In the genomic region with DNA sequence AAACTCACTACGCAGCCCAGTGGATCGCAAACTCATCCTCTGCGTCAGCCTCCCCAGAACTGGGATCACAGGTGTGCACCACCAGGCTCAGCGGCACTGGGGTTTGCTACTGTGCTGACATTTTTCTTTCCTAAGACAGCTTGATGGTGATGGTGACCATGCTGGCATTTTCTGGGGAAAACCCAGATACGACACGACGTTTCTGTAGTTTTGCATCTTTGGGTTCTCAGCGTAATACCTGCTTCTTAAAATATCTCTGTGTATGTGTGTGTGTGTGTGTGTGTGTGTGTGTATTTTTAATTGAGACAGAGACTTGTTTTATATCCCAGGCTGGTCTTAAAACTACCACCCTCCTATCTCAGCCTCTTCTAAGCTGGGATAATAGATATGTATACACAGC, we compare ENCODE assay signal across 15 mouse cellular contexts. TPM values are rescaled to one million over a fixed set of nuclear protein-coding genes. Genes with fewer than 3 reads are reported as not detected.
DNase-seq lines count a peak whose midpoint lies in the region; ATAC-seq and TF ChIP-seq lines count a peak whose summit lies in the region.
"Had no signal": no experiment of that assay in that cellular context is flagged by ENCODE, and none has a peak within 500 bp of the region (broad histone marks: within the 10 kb centered on the region; RNA-seq: fewer than 3 reads in every experiment).

No protein-coding gene starts in this region.

- no peak for TF ChIP-seq CTCF in midbrain, postnatal 0 days (IDR thresholded peaks at IDR 0.05)

- 79% methylated on average over 8 of the region's 8 CpGs for WGBS in heart, embryonic 16.5 days
- 74% methylated on average over 8 of the region's 8 CpGs for WGBS in lung, embryonic 15.5 days
- WGBS in embryonic facial prominence, embryonic 12.5 days, result 82% methylated on average over 8 of the region's 8 CpGs
- 85% methylated on average over 8 of the region's 8 CpGs for WGBS in midbrain, postnatal 0 days

- no peaks in the 10 kb centered on the region for H3K9me3 ChIP-seq in heart, embryonic 16.5 days (replicated peaks; ENCODE audit: control insufficient read depth, low read length)
- H3K9me3 ChIP-seq in lung, embryonic 15.5 days, result no peaks in the 10 kb centered on the region
- H3K9me3 ChIP-seq in embryonic facial prominence, embryonic 12.5 days, result no peaks in the 10 kb centered on the region
- no peaks in the 10 kb centered on the region for H3K9me3 ChIP-seq in midbrain, postnatal 0 days (ENCODE audit: low read length)
- H3K9me3 ChIP-seq: liver, embryonic 13.5 days had no signal

- ATAC-seq in heart, embryonic 16.5 days (replicated peaks; ENCODE audit: extremely low read depth, insufficient read depth, low FRiP score), result no peak
- ATAC-seq in lung, embryonic 15.5 days (ENCODE audit: borderline replicate concordance, extremely low read depth, low FRiP score, low TSS enrichment), result no peak
- ATAC-seq in embryonic facial prominence, embryonic 12.5 days (ENCODE audit: insufficient number of reproducible peaks, insufficient read depth, low FRiP score, low TSS enrichment), result no peak
- ATAC-seq in midbrain, postnatal 0 days (ENCODE audit: low FRiP score), result no peak
- ATAC-seq: forebrain, embryonic 14.5 days had no signal

- no peak overlapping the region for H3K4me3 ChIP-seq in heart, embryonic 16.5 days (ENCODE audit: low read length)
- H3K4me3 ChIP-seq in lung, embryonic 15.5 days, result no peak overlapping the region
- H3K4me3 ChIP-seq in embryonic facial prominence, embryonic 12.5 days, result no peak overlapping the region
- no peak overlapping the region for H3K4me3 ChIP-seq in midbrain, postnatal 0 days (ENCODE audit: low read depth, low read length)
- H3K4me3 ChIP-seq: left cerebral cortex, adult 2 months; liver, embryonic 13.5 days had no signal

- no peaks in the 10 kb centered on the region for H3K4me1 ChIP-seq in heart, embryonic 16.5 days (ENCODE audit: control insufficient read depth, insufficient read depth, low read length)
- no peaks in the 10 kb centered on the region for H3K4me1 ChIP-seq in lung, embryonic 15.5 days
- peaks cover 3% of the 10 kb centered on the region; the same call in 1 of the 2 replicates for H3K4me1 ChIP-seq in embryonic facial prominence, embryonic 12.5 days
- H3K4me1 ChIP-seq in midbrain, postnatal 0 days (ENCODE audit: insufficient read depth, low read length), result no peaks in the 10 kb centered on the region
- H3K4me1 ChIP-seq: liver, embryonic 13.5 days had no signal

- no peak overlapping the region for H3K27ac ChIP-seq in heart, embryonic 16.5 days (ENCODE audit: low read length)
- H3K27ac ChIP-seq in lung, embryonic 15.5 days, result no peak overlapping the region
- no peak overlapping the region for H3K27ac ChIP-seq in embryonic facial prominence, embryonic 12.5 days
- H3K27ac ChIP-seq in midbrain, postnatal 0 days (ENCODE audit: low read depth, low read length), result no peak overlapping the region
- H3K27ac ChIP-seq: left cerebral cortex, adult 2 months; liver, embryonic 13.5 days; macrophage had no signal

- H3K9ac ChIP-seq in heart, embryonic 16.5 days (ENCODE audit: low read length), result no peak overlapping the region
- H3K9ac ChIP-seq in lung, embryonic 15.5 days, result no peak overlapping the region
- H3K9ac ChIP-seq in embryonic facial prominence, embryonic 12.5 days, result no peak overlapping the region
- no peak overlapping the region for H3K9ac ChIP-seq in midbrain, postnatal 0 days (replicated peaks; ENCODE audit: low read length, poor library complexity, severe bottlenecking)
- H3K9ac ChIP-seq: liver, embryonic 13.5 days had no signal

- H3K36me3 ChIP-seq in heart, embryonic 16.5 days (ENCODE audit: control insufficient read depth, insufficient read depth), result no peaks in the 10 kb centered on the region
- no peaks in the 10 kb centered on the region for H3K36me3 ChIP-seq in lung, embryonic 15.5 days
- no peaks in the 10 kb centered on the region for H3K36me3 ChIP-seq in embryonic facial prominence, embryonic 12.5 days
- H3K36me3 ChIP-seq in midbrain, postnatal 0 days (ENCODE audit: insufficient read depth, low read length), result no peaks in the 10 kb centered on the region
- H3K36me3 ChIP-seq: liver, embryonic 13.5 days had no signal

- DNase-seq in heart, adult 18-20 months, result no peak
- DNase-seq in lung, postnatal 10 days, result no peak
- DNase-seq in midbrain, postnatal 0 days (ENCODE audit: low spot score), result no peak
- DNase-seq in layer of hippocampus, adult 9-10 months (ENCODE audit: low spot score), result no peak
- DNase-seq in gastrocnemius, postnatal 14 days, result no peak
- DNase-seq: cerebellum, adult 11-12 months; gastrocnemius, postnatal 10 days; liver, embryonic 13.5 days; thymus, adult 2 months had no signal

- intact Hi-C loops in gastrocnemius, postnatal 14 days (cut with DNase I; ENCODE audit: low total_unique reads), result no loop called here

- H3K27me3 ChIP-seq in heart, embryonic 16.5 days (ENCODE audit: control insufficient read depth, insufficient read depth, low read length), result no peaks in the 10 kb centered on the region
- H3K27me3 ChIP-seq in lung, embryonic 15.5 days, result no peaks in the 10 kb centered on the region
- H3K27me3 ChIP-seq in embryonic facial prominence, embryonic 12.5 days, result peaks cover 7% of the 10 kb centered on the region; the same call in 1 of the 2 replicates
- H3K27me3 ChIP-seq in midbrain, postnatal 0 days (ENCODE audit: insufficient read depth, low read length), result no peaks in the 10 kb centered on the region

- peak overlapping the region; percentile 55; the same call in 1 of the 2 replicates for H3K4me2 ChIP-seq in heart, embryonic 16.5 days (ENCODE audit: low read depth, low read length)
- peak overlapping the region; percentile 19; the same call in 1 of the 2 replicates for H3K4me2 ChIP-seq in lung, embryonic 15.5 days
- H3K4me2 ChIP-seq in embryonic facial prominence, embryonic 12.5 days (replicated peaks), result peak overlapping the region; percentile 18; the same call in 1 of the 2 replicates
- 0 out of 2 replicates have a peak overlapping the region, but pooled peaks have one; percentile 22 for H3K4me2 ChIP-seq in midbrain, postnatal 0 days (ENCODE audit: low read depth, low read length, poor library complexity, severe bottlenecking)
- H3K4me2 ChIP-seq: liver, embryonic 13.5 days had no signal

RNA-seq across cellular contexts. Expression of a gene that starts 26.3 kb away (rescaled TPM):
- 0.14 and 0.17 TPM in 2 replicates for polyA plus RNA-seq in heart, embryonic 16.5 days (2015; fragmentation: Nextera tagmentation; extraction: Ambion mirVana)
- under 1 TPM in 1 of 2 experiments, not detected in 1; 0.21 TPM for total RNA-seq in heart, adult 18-20 months (2021)
- 0.17 and 0.39 TPM in 2 replicates for polyA plus RNA-seq in lung, embryonic 15.5 days (2015; fragmentation: Nextera tagmentation; extraction: Ambion mirVana)
- 0.10 TPM in 1 of 2 replicates, not detected in the other for polyA plus RNA-seq in embryonic facial prominence, embryonic 12.5 days (2016; fragmentation: Nextera tagmentation; extraction: Ambion mirVana)
- total RNA-seq in midbrain, postnatal 0 days (2014; rRNA removed), result 0.42 and 1.8 TPM in 2 replicates
- 0.79 and 0.81 TPM in 2 replicates for polyA plus RNA-seq in midbrain, postnatal 0 days (2015; fragmentation: Nextera tagmentation; extraction: Ambion mirVana)
- 1 to 10 TPM; 1.5 to 7.6 TPM for total RNA-seq in gastrocnemius, postnatal 14 days (2021)
- polyA plus RNA-seq: forebrain, embryonic 14.5 days; liver, embryonic 13.5 days; macrophage had no signal

RNA-seq across cellular contexts. Expression of a gene that starts 29.4 kb away (rescaled TPM):
- polyA plus RNA-seq in heart, embryonic 16.5 days (2015; fragmentation: Nextera tagmentation; extraction: Ambion mirVana), result 3.0 and 4.4 TPM in 2 replicates
- total RNA-seq in heart, adult 18-20 months (2021), result 1 to 10 TPM; 2.7 to 3.2 TPM
- polyA plus RNA-seq in lung, embryonic 15.5 days (2015; fragmentation: Nextera tagmentation; extraction: Ambion mirVana), result 4.3 and 5.2 TPM in 2 replicates
- polyA plus RNA-seq in embryonic facial prominence, embryonic 12.5 days (2016; fragmentation: Nextera tagmentation; extraction: Ambion mirVana), result 0.25 and 0.35 TPM in 2 replicates
- total RNA-seq in midbrain, postnatal 0 days (2014; rRNA removed), result not detected in 2 replicates
- 0.43 and 0.56 TPM in 2 replicates for polyA plus RNA-seq in midbrain, postnatal 0 days (2015; fragmentation: Nextera tagmentation; extraction: Ambion mirVana)
- 1 to 10 TPM; 1.1 to 1.5 TPM for total RNA-seq in gastrocnemius, postnatal 14 days (2021)
